Mouse (Mus musculus) bone marrow, adult 2 months (tissue): Measurements from ENCODE around the gene Renbp.

Experiments
- CTCF ChIP-seq: fragments of 200-500 bp; IDR thresholded peaks from 2 replicates; pipeline ENCODE4 v1.5.1; 2011; ENCODE audit warnings: low read length, control low read depth; ENCODE audit not compliant: control insufficient read depth, insufficient read depth
- POLR2A ChIP-seq: fragments of 200-500 bp; IDR thresholded peaks from 2 replicates; pipeline ENCODE4 v1.6.1; 2011; ENCODE audit warnings: low read depth, mild to moderate bottlenecking, control low read depth, low read length, borderline replicate concordance; ENCODE audit not compliant: control insufficient read depth

DNA sequence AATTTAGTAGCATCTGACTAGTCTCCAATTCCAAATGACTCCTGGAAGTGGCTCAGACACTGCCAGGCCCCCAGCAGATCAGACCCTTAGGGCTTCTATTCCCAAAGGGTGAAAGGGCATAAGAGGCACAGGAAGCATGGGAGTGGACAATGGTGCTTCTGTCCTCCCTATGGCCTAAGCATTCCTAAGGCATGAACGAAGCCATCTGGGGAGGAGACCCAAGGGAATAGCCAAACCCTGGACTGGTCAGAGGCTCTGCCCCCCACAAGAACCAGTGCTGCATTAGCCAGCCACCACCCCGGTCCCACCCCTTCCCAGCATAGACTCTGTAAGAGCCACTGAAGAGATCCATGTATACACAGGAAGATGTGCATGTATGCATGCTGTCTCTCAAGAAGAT, 54.8 kb downstream of the Renbp start:
- TF ChIP-seq CTCF (no peak), POLR2A (no peak)
